Mouse (Mus musculus) inflammation-experienced regulatory T-cells, adult 6 months (primary cell): Measurements from ENCODE around the gene Apol8. TPM values are rescaled to one million over a fixed set of nuclear protein-coding genes. Genes with fewer than 3 reads are reported as not detected.

Experiments
- polyA plus RNA-seq, 3 experiments: library from polyadenylated mRNA; unstranded; fragments of 100-300 nt; shearing (Covaris generic); gene quantifications; one replicate each; pipeline ENCODE4 v1.2.1; 2017

Gene Apol8
- polyA plus RNA-seq, 3 experiments from 2014 or later, result 1.2 TPM; not detected in 2

Other genes starting within 250 kb of the Apol8 start
- gene Apol11a, start 248.7 kb downstream of the Apol8 start, polyA plus RNA-seq, result not detected
- gene Apol7c, start 223.7 kb downstream of the Apol8 start, polyA plus RNA-seq, result 1 to 10 TPM in 1 of 3 experiments, not detected in 2; 1.9 TPM
- gene 1700025B11Rik, start 195.1 kb downstream of the Apol8 start, polyA plus RNA-seq, result not detected
- gene Apol10b, start 160.9 kb downstream of the Apol8 start, polyA plus RNA-seq, result 1 to 10 TPM; 2.1 to 9.7 (median 8.8) TPM
- gene Gm36245, start 157.7 kb downstream of the Apol8 start, polyA plus RNA-seq, result not detected
- gene Apol11b, start 113.7 kb downstream of the Apol8 start, polyA plus RNA-seq, result under 1 TPM in 2 of 3 experiments, not detected in 1; 0.29 to 0.71 TPM
- 100 to 1,000 TPM in 1 of 3 experiments, 10 to 100 TPM in 2; 64.9 to 108 (median 93.0) TPM for gene Apol7e, start 58.1 kb downstream of the Apol8 start, polyA plus RNA-seq
- 10 to 100 TPM in 2 of 3 experiments, 1 to 10 TPM in 1; 8.5 to 51.6 (median 42.3) TPM for gene Apol9b, start 28.0 kb downstream of the Apol8 start, polyA plus RNA-seq
- gene Myh9, start 85.2 kb upstream of the Apol8 start, polyA plus RNA-seq, result 100 to 1,000 TPM; 218 to 293 (median 259) TPM
- 100 to 1,000 TPM; 178 to 243 (median 221) TPM for gene Txn2, start 172.0 kb upstream of the Apol8 start, polyA plus RNA-seq
- gene Foxred2, start 199.7 kb upstream of the Apol8 start, polyA plus RNA-seq, result 1 to 10 TPM; 1.5 to 4.6 (median 2.5) TPM
- 100 to 1,000 TPM; 129 to 182 (median 175) TPM for gene Eif3d, start 213.8 kb upstream of the Apol8 start, polyA plus RNA-seq